Mouse (Mus musculus) myocyte (in vitro differentiated cells): ENCODE measurements around the gene Wdr20.

Experiments
- CEBPB ChIP-seq: IDR thresholded peaks from 2 replicates; pipeline ENCODE4 v1.6.1; 2011; ENCODE audit warnings: mild to moderate bottlenecking, moderate library complexity; ENCODE audit not compliant: poor library complexity, insufficient read depth, severe bottlenecking
- E2F4 ChIP-seq: IDR thresholded peaks from one replicate; pipeline ENCODE4 v1.6.1; 2011; ENCODE audit warnings: mild to moderate bottlenecking, control low read depth, moderate library complexity; ENCODE audit not compliant: insufficient read depth
- MAX ChIP-seq: IDR thresholded peaks from one replicate; pipeline ENCODE4 v1.6.1; 2011; ENCODE audit warnings: low read depth, mild to moderate bottlenecking, control low read depth
- MYOD1 ChIP-seq, 3 experiments: IDR thresholded peaks; one replicate each; pipeline ENCODE4 v1.6.1; 2011; ENCODE audit warnings: control low read depth in 2 of 3, low read depth in 2 of 3, mild to moderate bottlenecking in 2 of 3, moderate library complexity in 1 of 3; ENCODE audit not compliant: insufficient read length in 2 of 3, control insufficient read depth in 1 of 3
- MYOG ChIP-seq, 3 experiments: IDR thresholded peaks; one replicate each; pipeline ENCODE4 v1.6.1; 2011; ENCODE audit warnings: control low read depth in 2 of 3, low read depth in 2 of 3, mild to moderate bottlenecking in 2 of 3; ENCODE audit not compliant: insufficient read length in 2 of 3, control insufficient read depth in 1 of 3, insufficient read depth in 1 of 3
- POLR2A ChIP-seq: IDR thresholded peaks from one replicate; pipeline ENCODE4 v1.6.1; 2011; ENCODE audit warnings: low read depth, mild to moderate bottlenecking, control low read depth, moderate library complexity; ENCODE audit not compliant: insufficient read length
- POLR2AphosphoS2 ChIP-seq: IDR thresholded peaks from one replicate; pipeline ENCODE4 v1.6.1; 2011; ENCODE audit warnings: low read depth, control low read depth; ENCODE audit not compliant: insufficient read length
- REST ChIP-seq: IDR thresholded peaks from one replicate; pipeline ENCODE4 v1.6.1; 2011; ENCODE audit warnings: mild to moderate bottlenecking, control low read depth, moderate library complexity; ENCODE audit not compliant: insufficient read depth, insufficient read length
- SRF ChIP-seq: IDR thresholded peaks from one replicate; pipeline ENCODE4 v1.6.1; 2011; ENCODE audit warnings: low read depth; ENCODE audit not compliant: control insufficient read depth, insufficient read length
- TCF12 ChIP-seq: IDR thresholded peaks from one replicate; pipeline ENCODE4 v1.6.1; 2011; ENCODE audit warnings: mild to moderate bottlenecking, control low read depth; ENCODE audit not compliant: poor library complexity, insufficient read depth, severe bottlenecking
- TCF3 ChIP-seq: IDR thresholded peaks from one replicate; pipeline ENCODE4 v1.6.1; 2011; ENCODE audit warnings: low read depth, control low read depth; ENCODE audit not compliant: insufficient read length
- USF1 ChIP-seq: IDR thresholded peaks from one replicate; pipeline ENCODE4 v1.6.1; 2011; ENCODE audit warnings: low read depth, mild to moderate bottlenecking, control low read depth, moderate library complexity

DNA sequence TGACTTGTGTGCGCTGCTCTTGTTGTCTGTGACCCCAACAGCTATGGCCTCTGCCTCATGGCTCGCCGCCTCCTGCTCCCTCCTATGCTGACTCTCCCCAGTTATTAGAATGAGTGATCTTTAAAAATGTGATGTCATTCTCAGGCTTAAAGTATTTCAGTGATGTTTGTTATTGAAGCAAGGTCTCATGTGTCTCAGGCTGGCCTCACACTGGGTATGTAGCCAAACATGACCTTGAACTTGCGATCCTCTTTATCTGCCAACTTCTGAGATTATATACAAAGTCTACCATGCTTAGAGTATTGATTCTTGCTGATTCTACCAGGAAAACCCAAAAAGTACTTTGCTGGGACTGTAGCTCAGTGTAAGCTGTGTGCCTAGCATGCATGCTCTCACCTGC is 16.2 kb downstream of the Wdr20 start:
- TF ChIP-seq MYOD1 (IDR thresholded peaks at IDR 0.05; ENCODE audit: control insufficient read depth in 1 of 3, insufficient read length in 2 of 3, low read depth in 2 of 3) (no peak), CEBPB (no peak), TCF3 (no peak), POLR2AphosphoS2 (no peak), POLR2A (no peak), MAX (no peak), MYOG (IDR thresholded peaks at IDR 0.05; ENCODE audit: control insufficient read depth in 1 of 3, insufficient read depth in 1 of 3, insufficient read length in 2 of 3, low read depth in 2 of 3) (no peak), REST (no peak), USF1 (no peak), TCF12 (no peak), E2F4 (no peak), SRF (no peak)
